ENCODE assay signal across 8 mouse cellular contexts in genomic region chr19:24281288-24281980, GRCm38 (mm10). TPM values are rescaled to one million over a fixed set of nuclear protein-coding genes. Genes with fewer than 3 reads are reported as not detected.
DNase-seq lines count a peak whose midpoint lies in the region; ATAC-seq and TF ChIP-seq lines count a peak whose summit lies in the region.

No protein-coding gene starts in this region.

- TF ChIP-seq CTCF in intestine, postnatal 0 days (IDR thresholded peaks at IDR 0.05; ENCODE audit: low read depth): no peak

- 59% methylated on average over 7 of the region's 7 CpGs for WGBS in heart, embryonic 16.5 days
- WGBS in embryonic facial prominence, embryonic 13.5 days: 43% methylated on average over 7 of the region's 7 CpGs
- 57% methylated on average over 7 of the region's 7 CpGs for WGBS in intestine, postnatal 0 days
- 69% methylated on average over 7 of the region's 7 CpGs for WGBS in midbrain, embryonic 16.5 days

- H3K27me3 ChIP-seq in heart, embryonic 16.5 days (ENCODE audit: control insufficient read depth, insufficient read depth, low read length): no peaks in the 10 kb centered on the region
- no peaks in the 10 kb centered on the region for H3K27me3 ChIP-seq in embryonic facial prominence, embryonic 13.5 days
- no peaks in the 10 kb centered on the region for H3K27me3 ChIP-seq in intestine, postnatal 0 days (replicated peaks; ENCODE audit: control insufficient read depth, insufficient read depth, low read length)
- no peaks in the 10 kb centered on the region for H3K27me3 ChIP-seq in midbrain, embryonic 16.5 days (ENCODE audit: control insufficient read depth, insufficient read depth, low read depth, low read length)

- H3K36me3 ChIP-seq in heart, embryonic 16.5 days (ENCODE audit: control insufficient read depth, insufficient read depth): no peaks in the 10 kb centered on the region
- H3K36me3 ChIP-seq in embryonic facial prominence, embryonic 13.5 days: no peaks in the 10 kb centered on the region; the same call in 1 of the 2 replicates
- H3K36me3 ChIP-seq in intestine, postnatal 0 days (ENCODE audit: control insufficient read depth, insufficient read depth): no peaks in the 10 kb centered on the region
- no peaks in the 10 kb centered on the region for H3K36me3 ChIP-seq in midbrain, embryonic 16.5 days (ENCODE audit: control insufficient read depth, insufficient read depth, low read length)

- peak overlapping the region; percentile 77 for H3K4me3 ChIP-seq in heart, embryonic 16.5 days (ENCODE audit: low read length)
- peak overlapping the region; percentile 66; the same call in 1 of the 2 replicates for H3K4me3 ChIP-seq in embryonic facial prominence, embryonic 13.5 days
- no peak overlapping the region for H3K4me3 ChIP-seq in intestine, postnatal 0 days (ENCODE audit: low read depth, low read length)
- peak overlapping the region; percentile 64; the same call in 1 of the 2 replicates for H3K4me3 ChIP-seq in midbrain, embryonic 16.5 days (ENCODE audit: low read depth, low read length)

- no peaks in the 10 kb centered on the region for H3K9me3 ChIP-seq in heart, embryonic 16.5 days (replicated peaks; ENCODE audit: control insufficient read depth, low read length)
- H3K9me3 ChIP-seq in embryonic facial prominence, embryonic 13.5 days: no peaks in the 10 kb centered on the region
- no peaks in the 10 kb centered on the region for H3K9me3 ChIP-seq in intestine, postnatal 0 days (ENCODE audit: control insufficient read depth)
- no peaks in the 10 kb centered on the region for H3K9me3 ChIP-seq in midbrain, embryonic 16.5 days (replicated peaks; ENCODE audit: control insufficient read depth, low read length, poor library complexity, severe bottlenecking)

- no peak overlapping the region for H3K9ac ChIP-seq in heart, embryonic 16.5 days (ENCODE audit: low read length)
- H3K9ac ChIP-seq in embryonic facial prominence, embryonic 13.5 days: no peak overlapping the region
- H3K9ac ChIP-seq in intestine, postnatal 0 days (ENCODE audit: low read depth, low read length): no peak overlapping the region
- no peak overlapping the region for H3K9ac ChIP-seq in midbrain, embryonic 16.5 days (ENCODE audit: low read depth, low read length)

- no peak overlapping the region for H3K27ac ChIP-seq in heart, embryonic 16.5 days (ENCODE audit: low read length)
- H3K27ac ChIP-seq in embryonic facial prominence, embryonic 13.5 days: no peak overlapping the region
- no peak overlapping the region for H3K27ac ChIP-seq in intestine, postnatal 0 days (ENCODE audit: low read depth, low read length)
- no peak overlapping the region for H3K27ac ChIP-seq in midbrain, embryonic 16.5 days (ENCODE audit: low read length)

- peak overlapping the region; percentile 96 for H3K4me2 ChIP-seq in heart, embryonic 16.5 days (ENCODE audit: low read depth, low read length)
- peak overlapping the region; percentile 76 for H3K4me2 ChIP-seq in embryonic facial prominence, embryonic 13.5 days
- peak overlapping the region; percentile 95; the same call in 1 of the 2 replicates for H3K4me2 ChIP-seq in intestine, postnatal 0 days (replicated peaks; ENCODE audit: low read depth)
- H3K4me2 ChIP-seq in midbrain, embryonic 16.5 days (ENCODE audit: low read length): peak overlapping the region; percentile 96

- peaks cover 8% of the 10 kb centered on the region for H3K4me1 ChIP-seq in heart, embryonic 16.5 days (ENCODE audit: control insufficient read depth, insufficient read depth, low read length)
- H3K4me1 ChIP-seq in embryonic facial prominence, embryonic 13.5 days: peaks cover 11% of the 10 kb centered on the region
- H3K4me1 ChIP-seq in intestine, postnatal 0 days (replicated peaks; ENCODE audit: control insufficient read depth, insufficient read depth, low read length): no peaks in the 10 kb centered on the region
- peaks cover 8% of the 10 kb centered on the region for H3K4me1 ChIP-seq in midbrain, embryonic 16.5 days (ENCODE audit: control insufficient read depth, insufficient read depth, low read length)

- ATAC-seq in heart, embryonic 16.5 days (replicated peaks; ENCODE audit: extremely low read depth, insufficient read depth, low FRiP score): no peak
- no peak for ATAC-seq in embryonic facial prominence, embryonic 13.5 days (ENCODE audit: insufficient number of reproducible peaks, insufficient read depth, low FRiP score, low TSS enrichment, low read depth)
- ATAC-seq in intestine, postnatal 0 days: no peak
- ATAC-seq in midbrain, embryonic 16.5 days: peak; percentile 15; the same call in 1 of the 2 replicates
- no peak for ATAC-seq in frontal cortex, adult (ENCODE audit: low TSS enrichment)

- no peak for DNase-seq in heart, adult 11 months
- no peak for DNase-seq in kidney, adult 18-20 months
- no peak for DNase-seq in B cell, adult 2 months

RNA-seq across cellular contexts. Expression of gene Fxn, which starts 1.0 kb away (rescaled TPM):
- polyA plus RNA-seq in heart, embryonic 16.5 days (2015; fragmentation: Nextera tagmentation; extraction: Ambion mirVana): 65.6 and 67.6 TPM in 2 replicates
- 52.3 and 54.6 TPM in 2 replicates for polyA plus RNA-seq in embryonic facial prominence, embryonic 13.5 days (2015; fragmentation: Nextera tagmentation; extraction: Ambion mirVana)
- 18.9 and 21.1 TPM in 2 replicates for polyA plus RNA-seq in intestine, postnatal 0 days (2015; fragmentation: Nextera tagmentation; extraction: Ambion mirVana)
- 35.1 and 39.2 TPM in 2 replicates for polyA plus RNA-seq in midbrain, embryonic 16.5 days (2015; fragmentation: Nextera tagmentation; extraction: Ambion mirVana)

RNA-seq across cellular contexts. Expression of gene Tjp2, which starts 56.6 kb away (rescaled TPM):
- polyA plus RNA-seq in heart, embryonic 16.5 days (2015; fragmentation: Nextera tagmentation; extraction: Ambion mirVana): 22.3 and 24.9 TPM in 2 replicates
- polyA plus RNA-seq in embryonic facial prominence, embryonic 13.5 days (2015; fragmentation: Nextera tagmentation; extraction: Ambion mirVana): 16.5 and 17.5 TPM in 2 replicates
- polyA plus RNA-seq in intestine, postnatal 0 days (2015; fragmentation: Nextera tagmentation; extraction: Ambion mirVana): 26.2 and 28.5 TPM in 2 replicates
- polyA plus RNA-seq in midbrain, embryonic 16.5 days (2015; fragmentation: Nextera tagmentation; extraction: Ambion mirVana): 11.1 and 11.6 TPM in 2 replicates
